Mouse (Mus musculus): ENCODE measurements around the gene Scn7a.

DNA sequence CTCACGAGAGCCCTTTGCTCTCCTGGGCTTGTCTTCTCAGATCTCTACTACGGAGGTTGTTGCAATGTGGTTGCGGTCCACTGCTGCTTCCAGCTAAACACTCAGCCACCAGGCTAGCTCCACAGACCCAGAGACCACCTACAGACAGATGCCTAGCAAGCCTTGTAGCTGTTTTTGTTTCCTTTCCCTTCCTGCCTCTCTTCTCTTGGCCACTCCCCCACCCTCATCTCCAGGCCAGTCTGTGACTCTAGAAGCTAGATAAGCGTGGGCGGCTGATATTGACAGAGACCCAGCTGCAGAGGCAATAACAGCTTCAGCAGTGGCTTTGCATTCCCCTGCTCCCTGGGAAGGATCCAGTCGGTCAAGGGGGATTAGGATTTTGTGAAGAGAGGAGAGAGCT lies at the start of gene Scn7a:
- no peak for TF ChIP-seq POLR2A (IDR thresholded peaks at IDR 0.05; ENCODE audit: borderline replicate concordance, control insufficient read depth, low read depth, low read length)
- TF ChIP-seq CTCF (IDR thresholded peaks at IDR 0.05; ENCODE audit: control insufficient read depth, insufficient read depth, low read length) = no peak

All from bone marrow, adult 2 months (tissue).